Mouse (Mus musculus) lung, adult 2 months (tissue): ENCODE results near the gene Trnt1.

Experiments
- CTCF ChIP-seq: fragments of 200-500 bp; IDR thresholded peaks from 2 replicates; pipeline ENCODE4 v1.5.1; 2011; ENCODE audit warnings: mild to moderate bottlenecking, low read length, control low read depth; ENCODE audit not compliant: insufficient read depth
- POLR2A ChIP-seq: fragments of 200-500 bp; IDR thresholded peaks from 2 replicates; pipeline ENCODE4 v1.6.1; 2011; ENCODE audit warnings: low read depth, mild to moderate bottlenecking, control low read depth, low read length, borderline replicate concordance; ENCODE audit errors: extremely low read depth

- peak; percentile 41; the same call in 1 of the 2 replicates for TF ChIP-seq CTCF
- TF ChIP-seq POLR2A: no peak
These were observed 36.0 kb downstream of the Trnt1 start for GRCm38 (mm10) chr6:106804904-106805303.
